Mouse (Mus musculus) frontal cortex, adult (tissue): ENCODE measurements around the gene Acot3.
"Not testable (repeated sequence)": the region's sequence is repeated elsewhere in the genome, so short reads cannot be mapped to it uniquely, and the experiment has no call there.

ENCODE experiments used
- ATAC-seq: cut with Nextera tagmentation; 2 replicates; pipeline ENCODE4 v1.9.2; 2017; ENCODE audit warnings: mild to moderate bottlenecking, moderate library complexity, mixed read lengths; ENCODE audit not compliant: low TSS enrichment

The Acot3 gene

GRCm38 (mm10) chr12:84051937-84052474 lies at the start of gene Acot3:
Gene Acot3, plus strand, starts transcription at chr12:84052144.
- no peak for ATAC-seq

- ATAC-seq: no peak
These were observed 48.1 kb upstream of the Acot3 start for GRCm38 (mm10) chr12:84003866-84004265.

- no peak for ATAC-seq
These were observed 43.7 kb upstream of the Acot3 start for GRCm38 (mm10) chr12:84008251-84008650.

DNA sequence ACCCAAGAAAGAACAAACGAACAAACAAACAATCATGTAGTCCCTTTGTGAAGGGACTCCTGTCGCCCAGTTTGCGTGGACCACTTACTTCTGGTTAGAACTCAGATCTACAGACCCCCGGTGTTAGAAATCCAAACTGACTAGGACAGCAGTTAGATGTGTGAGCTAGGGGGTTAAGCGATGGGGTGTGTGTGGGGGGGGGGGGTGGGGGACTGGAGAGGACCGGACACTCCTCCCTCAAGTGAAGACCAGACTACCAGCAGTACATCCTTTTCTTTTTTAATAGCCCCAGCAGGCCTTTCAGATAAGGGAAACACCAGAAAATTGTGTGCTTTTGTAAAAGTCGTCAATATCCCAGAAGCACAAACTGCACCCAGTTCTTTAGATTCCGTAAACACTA lies 43.2 kb upstream of the Acot3 start:
- no peak for ATAC-seq

- peak; percentile 76 for ATAC-seq
These were observed 42.6 kb upstream of the Acot3 start, which contains the start of gene Acot1 for GRCm38 (mm10) chr12:84009171-84009965. Gene Acot1, plus strand, starts transcription at chr12:84009490.

DNA sequence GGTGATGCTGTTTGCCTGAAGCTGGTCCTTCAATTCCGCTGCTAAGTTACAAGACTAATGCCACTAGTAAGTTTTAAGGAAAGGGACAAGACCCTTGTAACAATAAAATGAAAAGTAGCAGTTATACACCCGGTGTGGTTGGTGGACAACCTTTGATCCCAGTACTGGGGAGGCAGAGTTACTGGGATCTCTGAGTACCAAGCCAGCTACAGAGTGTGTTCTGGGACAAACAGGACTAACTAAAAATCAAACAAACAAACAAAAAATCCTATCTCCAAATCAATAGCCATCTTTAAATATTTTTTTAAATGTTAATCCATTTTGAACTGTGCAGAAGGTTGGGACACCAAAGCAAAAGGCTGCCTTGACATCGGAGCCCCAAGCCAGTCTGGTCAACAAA lies 41.7 kb upstream of the Acot3 start:
- ATAC-seq: no peak

DNA sequence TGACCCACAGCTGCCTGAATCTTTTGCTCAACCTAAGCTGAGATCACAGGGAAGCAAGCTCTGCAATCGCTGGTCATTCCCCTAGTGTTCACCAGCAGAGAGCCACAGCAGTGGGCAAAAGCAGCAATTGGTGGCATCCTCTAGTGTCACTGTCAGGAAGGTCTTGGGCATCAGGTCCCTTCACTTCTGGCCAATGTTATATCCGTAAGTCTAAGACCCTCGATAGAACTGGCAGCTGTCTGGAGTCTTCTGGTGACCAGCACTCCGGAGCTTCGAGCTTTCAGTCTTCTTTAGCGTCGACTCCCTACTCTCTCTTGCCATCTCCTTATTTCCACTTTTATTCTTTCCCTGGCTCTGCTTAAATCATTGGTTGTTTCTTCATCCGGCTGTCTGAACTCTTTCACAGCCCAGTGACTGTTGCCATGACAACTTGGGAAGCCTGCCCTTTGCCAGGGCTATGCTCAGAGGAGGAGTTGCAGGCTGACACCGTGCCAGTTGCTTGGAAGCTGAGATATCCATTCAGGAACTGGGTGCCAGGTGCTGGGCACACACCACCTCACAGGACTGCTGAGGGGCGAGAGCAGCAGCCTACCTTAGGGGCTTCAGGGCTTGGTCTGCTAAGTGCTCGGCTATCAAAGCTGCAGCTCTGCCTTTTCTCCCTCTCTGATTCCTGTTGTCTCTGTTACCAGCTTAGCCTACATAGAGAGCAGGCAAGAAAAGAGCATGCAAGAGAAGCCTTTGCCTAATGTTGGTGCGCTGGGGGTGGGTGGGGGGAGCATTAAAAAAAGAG lies 40.5 kb upstream of the Acot3 start:
- ATAC-seq: peak; percentile 42

DNA sequence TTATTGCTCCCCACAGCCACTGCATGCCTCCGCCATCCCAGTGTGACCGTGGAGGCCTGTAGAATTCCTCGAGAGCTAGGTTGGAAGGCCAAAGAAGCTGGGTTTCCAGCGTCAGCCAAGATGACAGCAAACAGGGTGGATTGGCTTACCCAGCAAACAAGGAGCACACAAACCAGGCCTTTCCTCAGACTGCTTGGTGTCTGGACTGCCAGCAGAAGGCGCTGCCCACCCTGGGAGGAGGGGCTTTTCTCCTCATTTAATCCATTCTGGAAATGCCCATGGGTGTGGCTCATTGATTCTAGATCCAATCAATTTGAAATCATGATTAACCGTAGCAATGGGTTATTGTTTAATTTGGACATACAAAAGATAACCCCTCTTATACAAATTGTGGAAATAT lies 38.8 kb upstream of the Acot3 start:
- ATAC-seq: no peak

- ATAC-seq: peak; percentile 57
These were observed 38.2 kb upstream of the Acot3 start for GRCm38 (mm10) chr12:84013701-84014100.

DNA sequence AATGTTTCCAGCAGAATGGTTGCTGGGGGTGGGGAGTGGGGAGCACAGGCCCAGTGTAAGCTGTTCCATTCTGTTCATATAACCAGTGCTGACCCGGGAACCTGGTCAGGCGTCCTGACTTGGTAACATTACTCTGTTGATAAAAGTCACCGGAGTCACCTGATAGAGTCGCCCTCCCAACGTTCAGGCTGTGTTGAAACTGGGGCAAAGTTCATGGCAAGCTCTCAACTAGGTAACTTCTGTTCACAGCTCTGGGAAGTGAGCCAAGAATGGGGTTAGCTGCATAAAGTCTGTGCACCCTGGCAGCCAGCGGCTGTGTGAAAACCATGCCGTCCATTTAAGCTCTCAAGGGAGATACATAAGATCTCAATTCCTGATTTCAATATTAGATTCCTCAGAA lies 31.4 kb upstream of the Acot3 start:
- ATAC-seq: not testable (repeated sequence)

GRCm38 (mm10) chr12:84022266-84022665 lies 29.7 kb upstream of the Acot3 start:
- ATAC-seq: not testable (repeated sequence)

DNA sequence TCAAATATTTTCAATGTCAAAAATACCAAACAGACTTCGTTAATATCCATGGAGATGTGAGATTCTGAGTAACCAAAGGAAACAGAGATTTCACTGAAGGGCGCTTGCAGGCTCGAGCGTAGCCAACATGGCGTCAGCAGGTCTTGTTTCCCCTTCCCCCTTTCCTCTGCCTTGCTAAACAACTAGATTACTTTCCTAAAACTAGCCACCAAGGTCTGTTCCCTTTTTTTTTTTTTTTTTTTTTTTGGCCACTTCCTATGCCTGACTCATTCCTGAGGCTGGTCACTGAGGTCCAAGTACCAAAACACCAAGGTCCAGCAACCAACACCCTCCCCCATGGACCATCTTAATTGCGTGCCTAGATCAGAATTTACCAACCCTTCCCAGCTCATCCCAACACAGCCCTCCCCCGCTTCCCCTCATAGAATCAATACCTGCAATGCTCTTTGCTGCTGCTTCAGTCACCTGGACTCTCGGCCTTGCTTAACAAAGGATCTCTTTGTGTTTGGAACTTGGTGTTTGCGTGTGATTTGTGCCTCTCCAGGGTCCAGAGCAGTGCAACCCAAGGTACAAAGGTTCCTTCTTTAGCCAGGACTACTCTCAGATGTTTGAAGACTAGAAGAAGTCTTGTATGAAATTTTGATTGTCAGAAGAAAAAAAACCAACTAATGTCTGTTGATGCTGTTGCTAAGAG lies 28.7 kb upstream of the Acot3 start:
- no peak for ATAC-seq

DNA sequence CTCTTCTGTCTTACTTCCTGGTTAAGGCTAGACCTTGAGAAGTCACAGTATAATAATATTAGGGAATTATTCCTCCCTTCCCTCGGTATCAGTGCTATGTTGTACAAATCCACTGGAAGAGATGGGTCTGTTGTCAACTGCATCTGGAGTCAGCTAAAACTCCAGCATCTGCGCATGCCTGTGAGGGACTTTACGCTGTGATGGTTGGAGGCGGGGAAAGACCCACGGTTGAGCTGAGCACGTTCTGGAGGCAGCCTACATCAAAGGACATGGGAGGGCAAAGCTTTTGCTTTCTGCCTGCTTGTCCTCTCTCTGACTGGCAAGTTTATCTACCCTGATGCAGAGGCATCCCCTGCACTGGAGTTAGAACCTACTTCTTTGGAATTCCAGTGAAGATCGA lies 26.1 kb upstream of the Acot3 start:
- ATAC-seq: no peak

GRCm38 (mm10) chr12:84028328-84028727 lies 23.6 kb upstream of the Acot3 start:
- ATAC-seq: not testable (repeated sequence)

DNA sequence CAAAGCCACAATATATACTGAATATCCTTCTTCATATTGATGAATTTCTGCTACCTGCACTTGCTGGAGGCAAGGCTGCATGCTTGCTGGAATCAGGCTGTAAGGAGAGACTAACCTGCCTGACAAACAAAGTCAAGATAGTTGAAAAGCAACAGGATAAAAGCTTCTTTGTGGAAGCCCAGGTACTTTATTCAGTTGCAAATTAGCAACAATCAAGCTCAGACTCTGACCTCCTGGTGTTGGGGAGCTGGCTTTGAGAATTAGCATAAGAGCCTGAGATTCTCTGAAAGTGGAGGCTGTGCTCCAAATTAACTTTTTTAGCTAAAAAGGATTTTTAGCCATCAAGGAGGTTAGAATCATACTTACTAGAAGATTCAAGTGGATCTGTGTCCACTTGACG lies 22.9 kb upstream of the Acot3 start:
- ATAC-seq: not testable (repeated sequence)

GRCm38 (mm10) chr12:84030659-84031332 lies 21.1 kb upstream of the Acot3 start:
- peak; percentile 95 for ATAC-seq

- ATAC-seq: no peak
These were observed 19.1 kb upstream of the Acot3 start for GRCm38 (mm10) chr12:84032854-84033253.

DNA sequence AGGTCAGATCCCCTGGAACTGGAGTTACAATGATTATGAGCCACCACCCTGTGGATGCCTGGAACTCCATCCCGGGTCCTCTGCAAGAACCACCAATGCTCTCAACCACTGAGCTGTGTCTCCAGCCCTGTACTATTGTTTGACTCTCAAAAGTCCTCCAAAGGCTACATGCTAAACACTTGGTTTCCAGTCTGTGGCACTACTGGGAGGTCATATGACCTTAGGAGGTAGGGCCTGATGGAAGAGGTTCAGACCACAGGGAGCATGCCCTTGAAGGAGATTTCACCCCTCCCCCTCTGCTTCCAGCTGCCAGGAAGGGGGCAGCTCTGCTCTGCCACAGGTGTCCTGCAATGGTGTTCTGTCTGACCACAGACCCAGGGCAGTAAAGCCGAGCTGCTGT lies 18.6 kb upstream of the Acot3 start:
- ATAC-seq: not testable (repeated sequence)

DNA sequence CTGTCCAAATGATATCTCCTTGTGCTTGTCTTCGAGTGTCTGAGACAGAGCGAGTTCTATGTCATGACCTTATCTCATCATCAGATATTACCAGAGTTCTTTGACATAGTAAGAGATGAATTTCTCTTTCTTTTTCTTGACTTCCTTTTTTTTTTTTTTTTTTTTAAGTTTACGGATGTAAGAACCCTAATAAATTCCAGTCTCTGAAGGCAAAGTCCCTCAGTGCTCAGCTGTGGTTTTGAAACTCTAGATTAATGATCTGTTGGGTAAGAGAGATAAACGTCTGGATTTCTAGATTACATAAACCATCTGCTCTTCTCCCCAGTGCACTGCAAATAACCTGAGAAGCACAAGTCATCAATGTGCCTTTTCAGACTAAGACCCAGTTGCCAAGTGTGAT lies 17.8 kb upstream of the Acot3 start:
- ATAC-seq: no peak

DNA sequence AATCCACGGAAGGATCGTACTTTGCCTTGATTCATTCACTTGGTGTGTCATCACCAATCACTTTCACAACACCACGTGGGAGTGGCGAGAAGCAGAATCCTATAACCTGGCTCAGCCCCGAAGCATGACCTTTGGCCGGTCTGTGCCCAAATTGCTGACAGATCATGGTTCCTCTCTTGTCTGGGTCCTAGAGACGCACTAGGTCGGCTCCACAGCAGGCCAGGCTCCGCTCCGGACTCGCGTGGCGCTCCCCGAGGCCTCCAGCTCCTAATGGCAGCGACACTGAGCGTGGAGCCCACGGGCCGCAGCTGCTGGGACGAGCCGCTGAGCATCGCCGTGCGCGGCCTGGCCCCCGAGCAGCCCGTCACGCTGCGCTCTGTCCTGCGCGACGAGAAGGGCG lies 13.7 kb upstream of the Acot3 start, which contains the start of gene Acot4:
Gene Acot4, plus strand, starts transcription at position 139 of the 400 bp plus-strand sequence.
- peak; percentile 78; the same call in 1 of the 2 replicates for ATAC-seq

DNA sequence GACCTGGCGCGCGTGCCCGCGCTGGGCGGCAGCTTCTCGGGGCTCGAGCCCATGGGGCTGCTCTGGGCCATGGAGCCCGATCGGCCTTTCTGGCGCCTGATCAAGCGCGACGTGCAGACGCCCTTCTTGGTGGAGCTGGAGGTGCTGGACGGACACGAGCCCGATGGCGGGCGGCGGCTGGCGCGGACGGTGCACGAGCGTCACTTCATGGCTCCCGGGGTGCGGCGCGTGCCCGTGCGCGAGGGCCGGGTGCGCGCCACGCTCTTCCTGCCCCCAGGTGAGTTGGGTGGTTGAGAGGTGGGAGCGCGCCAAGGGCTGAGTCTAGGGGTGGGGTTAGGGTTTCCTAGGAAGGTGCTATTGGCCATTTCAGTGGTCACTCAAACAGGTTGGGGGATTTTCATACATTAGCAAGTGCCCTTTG lies 13.2 kb upstream of the Acot3 start, which contains the start of gene Gm49366:
Gene Gm49366, plus strand, starts transcription at position 245 of the 421 bp plus-strand sequence.
- peak; percentile 70; the same call in 1 of the 2 replicates for ATAC-seq
